ENCODE assay signal across 22 mouse cellular contexts in genomic region chr6:134486318-134486717, GRCm38 (mm10).
DNase-seq lines count a peak whose midpoint lies in the region; ATAC-seq and TF ChIP-seq lines count a peak whose summit lies in the region.
"Had no signal": no experiment of that assay in that cellular context is flagged by ENCODE, and none has a peak within 500 bp of the region (broad histone marks: within the 10 kb centered on the region; RNA-seq: fewer than 3 reads in every experiment).

No protein-coding gene starts in this region.

- DNase-seq in adrenal gland, adult 2 months, result peak; percentile 82
- peak; percentile 53 to 75 for DNase-seq in adrenal gland, postnatal 36 days
- no peak for DNase-seq in cerebellum, postnatal 14 days
- no peak for DNase-seq in cerebellum, adult 9-10 months
- DNase-seq: cerebellum, adult 2 months; cerebellum, postnatal 36 days; gastrocnemius, postnatal 14 days; kidney, adult 8-10 months; kidney, postnatal 4 days; lung, adult 2 months; lung, postnatal 10 days; midbrain, embryonic 14.5 days; right cerebral cortex, adult 18-20 months; right cerebral cortex, postnatal 4 days had no signal

- H3K79me3 ChIP-seq in C2C12 (ENCODE audit: low read depth), result peaks cover 1% of the 10 kb centered on the region

- ATAC-seq in megakaryocyte-erythroid progenitor cell, adult 5-6 weeks (replicated peaks; ENCODE audit: low FRiP score, low TSS enrichment, poor library complexity, severe bottlenecking), result 0 out of 2 replicates have a peak, but pooled peaks have one; percentile 44
- ATAC-seq: forebrain, embryonic 14.5 days; intestine, embryonic 16.5 days; Patski had no signal

- no peak overlapping the region for H3ac ChIP-seq in C2C12 (ENCODE audit: control insufficient read depth, insufficient read length, low read depth)

- no peak for TF ChIP-seq CTCF in C2C12 (IDR thresholded peaks at IDR 0.05; ENCODE audit: control insufficient read depth, insufficient read depth, insufficient read length)

- H3K4me3 ChIP-seq in C2C12 (ENCODE audit: insufficient read depth, poor library complexity, severe bottlenecking), result no peak overlapping the region
- H3K4me3 ChIP-seq: heart, embryonic 15.5 days; hindbrain, embryonic 13.5 days; limb, embryonic 13.5 days had no signal

- H3K36me3 ChIP-seq in C2C12 (ENCODE audit: control insufficient read depth, insufficient read depth), result peaks cover 34% of the 10 kb centered on the region

- H3K27me3 ChIP-seq in C2C12 (ENCODE audit: control insufficient read depth, insufficient read depth, insufficient read length), result no peaks in the 10 kb centered on the region
- H3K27me3 ChIP-seq: heart, embryonic 15.5 days; hindbrain, embryonic 13.5 days; limb, embryonic 13.5 days; Patski had no signal

- no peaks in the 10 kb centered on the region for H3K79me2 ChIP-seq in C2C12 (ENCODE audit: control insufficient read depth, insufficient read depth)

TF ChIP-seq in C2C12, 6 proteins besides CTCF, POLR2A, EP300 and RAD21:
- no peak for TF ChIP-seq MAX (IDR thresholded peaks at IDR 0.05)
- TF ChIP-seq MYOG (IDR thresholded peaks at IDR 0.05; ENCODE audit: control insufficient read depth, extremely low read depth, insufficient read length), result no peak
- no peak for TF ChIP-seq FOSL1 (IDR thresholded peaks at IDR 0.05; ENCODE audit: insufficient read depth, low read length, poor library complexity, severe bottlenecking)
- TF ChIP-seq USF1 (IDR thresholded peaks at IDR 0.05; ENCODE audit: low read depth), result no peak
- TF ChIP-seq CEBPB (IDR thresholded peaks at IDR 0.05; ENCODE audit: low read depth), result no peak
- peak; percentile 25 for TF ChIP-seq MYOD1 (IDR thresholded peaks at IDR 0.05; ENCODE audit: control insufficient read depth, insufficient read length, low read depth)

Comparison
In these comparisons a context has a peak if more than half of its experiments do, and no peak if none do; other contexts are left out.
1. DNase-seq: peak in adrenal gland, adult 2 months (single experiment) and adrenal gland, postnatal 36 days (2 of 2); none in cerebellum, postnatal 14 days (0 of 2) and cerebellum, adult 9-10 months (single experiment).